Mouse (Mus musculus): ENCODE data around the gene Aqp7.

Gene Aqp7

DNA sequence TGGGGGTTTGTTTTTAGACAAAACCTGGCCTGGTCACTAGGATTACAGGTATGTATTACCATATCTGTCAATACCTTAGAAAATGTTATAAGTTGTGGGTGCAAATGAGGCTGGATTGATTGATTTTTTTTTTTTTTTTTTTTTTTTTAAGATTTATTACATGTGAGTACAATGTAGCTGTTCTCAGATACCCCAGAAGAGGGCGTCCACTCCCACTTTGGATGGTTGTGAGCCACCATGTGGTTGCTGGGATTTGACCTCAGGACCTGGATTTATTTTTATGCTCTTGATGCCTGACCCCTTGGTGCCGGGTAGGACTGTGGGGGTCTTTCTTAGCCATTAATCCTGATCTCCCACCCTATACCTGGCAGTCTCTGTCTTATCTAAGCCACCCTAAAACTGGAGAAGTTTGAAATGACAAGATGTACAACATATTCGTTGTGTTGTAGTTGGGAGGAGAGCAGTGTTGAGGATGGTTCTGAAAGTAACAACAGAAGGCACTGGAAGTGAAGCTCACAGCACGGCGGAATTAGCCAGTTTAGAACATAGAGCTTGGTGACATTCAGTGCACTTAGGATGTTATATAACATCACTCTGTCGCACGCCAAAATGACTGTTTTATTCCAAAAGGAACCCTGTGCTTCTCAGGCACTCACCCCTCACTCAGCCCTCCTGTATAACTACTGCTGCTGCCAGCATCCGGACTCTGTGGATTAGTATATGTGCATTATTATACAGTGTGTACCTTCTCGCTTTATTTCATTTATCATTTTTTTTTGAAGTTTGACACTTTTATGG is 46.9 kb downstream of the Aqp7 start:
- DNase-seq (ENCODE audit: low spot score in 2 of 2), result no peak

DNA sequence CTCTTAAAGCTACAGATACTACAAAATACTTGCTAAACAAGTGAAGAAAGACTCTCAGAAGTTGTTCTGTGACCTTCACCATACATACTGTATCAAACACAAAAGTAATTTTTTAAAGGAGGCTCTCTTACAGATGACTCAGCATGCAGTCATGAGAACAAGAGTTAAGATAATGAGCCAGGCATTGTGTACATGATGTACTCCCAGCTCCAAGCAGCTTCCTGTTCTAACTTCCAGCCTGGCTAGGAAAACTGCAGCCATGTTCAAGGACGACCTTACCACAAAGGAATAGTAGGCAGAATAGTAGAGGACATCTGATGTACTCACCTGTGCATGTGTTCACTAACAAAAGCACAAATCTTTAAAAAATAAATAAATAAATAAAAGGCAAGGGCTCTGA is 47.7 kb downstream of the Aqp7 start:
- DNase-seq (ENCODE audit: low spot score in 2 of 2), result no peak

DNA sequence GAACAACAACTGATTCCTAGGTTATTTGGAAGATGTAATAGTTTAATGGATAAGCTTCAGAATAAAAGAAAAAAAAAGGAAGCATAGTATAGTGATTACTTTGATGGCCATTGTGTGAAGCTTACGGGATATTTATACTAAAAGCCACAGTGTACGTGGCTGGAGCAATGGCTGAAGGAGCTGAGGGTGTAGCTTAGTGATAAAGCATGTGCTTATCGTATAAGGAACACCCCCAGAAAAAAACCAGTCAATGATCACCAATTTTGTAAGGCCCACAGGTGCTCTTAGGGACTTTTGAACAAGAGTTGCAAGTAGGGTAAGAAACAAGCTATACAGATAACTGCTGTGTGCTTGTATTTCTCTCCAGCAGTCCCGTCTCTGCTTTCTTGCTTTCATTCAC is 50.0 kb downstream of the Aqp7 start:
- no peak for DNase-seq (ENCODE audit: low spot score in 2 of 2)

DNA sequence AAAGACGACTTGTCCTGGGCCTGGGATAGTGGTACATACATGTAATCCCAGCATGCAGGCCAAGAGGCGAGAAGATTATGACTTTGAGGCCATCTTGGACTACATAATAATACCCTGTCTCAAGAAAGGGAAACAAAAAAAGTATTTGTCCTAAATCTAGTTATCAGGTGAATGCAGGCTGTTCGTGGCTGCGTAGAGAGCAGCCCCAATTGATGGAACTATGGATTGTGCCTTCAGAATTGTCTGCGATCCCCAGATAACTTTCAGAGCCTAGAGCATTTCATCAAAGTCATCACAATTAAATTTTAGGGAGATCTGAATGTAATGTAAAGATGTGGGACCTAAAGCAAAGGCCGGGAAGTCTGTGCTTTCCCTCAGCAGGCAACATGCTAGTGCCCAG is 51.6 kb downstream of the Aqp7 start:
- no peak for DNase-seq (ENCODE audit: low spot score in 2 of 2)

DNA sequence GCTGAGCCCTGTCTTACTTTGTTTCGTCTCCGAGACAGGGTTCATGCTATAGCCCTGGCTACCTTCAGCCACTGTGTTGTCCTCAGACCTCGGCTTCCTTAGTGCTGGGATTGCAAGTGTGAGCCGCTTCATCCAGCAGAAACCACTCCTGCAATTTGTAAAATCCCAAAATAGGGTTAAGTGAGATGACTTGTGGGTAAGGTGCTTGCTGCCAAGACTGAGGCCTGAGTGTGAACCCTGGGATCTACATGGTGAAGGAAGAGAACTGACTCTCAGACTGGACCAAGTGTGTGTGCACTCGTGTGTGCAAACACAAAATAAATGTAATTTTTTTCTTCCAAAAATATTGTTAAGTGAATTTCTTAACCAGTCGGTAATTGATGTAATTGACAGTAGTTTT is 58.3 kb downstream of the Aqp7 start:
- DNase-seq (ENCODE audit: low spot score in 2 of 2), result no peak

DNA sequence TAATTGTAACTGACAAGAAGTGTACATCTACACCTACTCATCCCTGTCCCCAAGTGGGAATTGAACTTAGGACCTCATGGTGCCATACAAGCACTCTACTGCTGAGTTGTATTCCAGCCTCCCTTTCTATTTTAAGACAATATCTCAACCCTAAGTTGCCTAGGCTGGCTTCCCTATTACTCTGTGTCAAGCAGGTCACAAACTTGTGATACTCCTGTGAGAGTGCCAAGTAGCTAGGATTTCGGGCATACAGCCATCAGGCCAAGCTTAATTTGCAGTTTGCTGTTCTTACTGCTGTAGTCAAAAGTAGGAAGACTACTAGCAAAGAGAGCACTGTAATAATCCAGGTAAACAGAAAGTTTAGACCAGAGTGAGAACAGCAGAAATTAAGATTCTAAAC is 64.3 kb downstream of the Aqp7 start:
- DNase-seq (ENCODE audit: low spot score in 2 of 2), result no peak
